Mouse (Mus musculus): ENCODE data around the gene Hoxd12.

Gene Hoxd12

GRCm38 (mm10) chr2:74692808-74693431 is 18.1 kb downstream of the Hoxd12 start:
- in situ Hi-C loops (cut with MboI, MseI) = loop anchor here in 1 of 2 experiments (10.0 kb wide), 1 partner anchor 622 kb away; no protein-coding TSS in a partner anchor

- in situ Hi-C loops (cut with MboI, MseI) = loop anchor here in 1 of 2 experiments (10.0 kb wide), 1 partner anchor 621 kb away; no protein-coding TSS in a partner anchor
These were observed 18.6 kb downstream of the Hoxd12 start for GRCm38 (mm10) chr2:74693432-74693827.

- in situ Hi-C loops (cut with MboI, MseI) = loop anchor here in 1 of 2 experiments (10.0 kb wide), 1 partner anchor 621 kb away; no protein-coding TSS in a partner anchor
These were observed 19.3 kb downstream of the Hoxd12 start for GRCm38 (mm10) chr2:74694066-74694465.

- in situ Hi-C loops (cut with MboI, MseI) = loop anchor here in 1 of 2 experiments (10.0 kb wide), 1 partner anchor 619 kb away; no protein-coding TSS in a partner anchor
These were observed 20.6 kb downstream of the Hoxd12 start for GRCm38 (mm10) chr2:74695383-74695782.

- in situ Hi-C loops (cut with MboI, MseI) = loop anchor here in 1 of 2 experiments (10.0 kb wide), 1 partner anchor 619 kb away; no protein-coding TSS in a partner anchor
These were observed 21.1 kb downstream of the Hoxd12 start for GRCm38 (mm10) chr2:74695813-74696430.

- in situ Hi-C loops (cut with MboI, MseI) = loop anchor here in 1 of 2 experiments (10.0 kb wide), 1 partner anchor 618 kb away; no protein-coding TSS in a partner anchor
These were observed 21.9 kb downstream of the Hoxd12 start for GRCm38 (mm10) chr2:74696442-74697335.

- in situ Hi-C loops (cut with MboI, MseI) = loop anchor here in 1 of 2 experiments (10.0 kb wide), 1 partner anchor 617 kb away; no protein-coding TSS in a partner anchor
These were observed 22.8 kb downstream of the Hoxd12 start, which contains the start of gene Hoxd9 for GRCm38 (mm10) chr2:74697567-74698121. TSS of gene Hoxd9 (plus strand) at chr2:74697727.

- in situ Hi-C loops (cut with MboI, MseI) = loop anchor here in 1 of 2 experiments (10.0 kb wide), 1 partner anchor 616 kb away; no protein-coding TSS in a partner anchor
These were observed 23.6 kb downstream of the Hoxd12 start for GRCm38 (mm10) chr2:74698201-74699052.

- in situ Hi-C loops (cut with MboI, MseI) = loop anchor here in 1 of 2 experiments (10.0 kb wide), 1 partner anchor 616 kb away; no protein-coding TSS in a partner anchor
These were observed 24.2 kb downstream of the Hoxd12 start for GRCm38 (mm10) chr2:74699053-74699430.

- in situ Hi-C loops (cut with MboI, MseI) = loop anchor here (5.0 to 10.0 kb wide), 3 partner anchors 367 to 615 kb away; no protein-coding TSS in a partner anchor
These were observed 25.1 kb downstream of the Hoxd12 start for GRCm38 (mm10) chr2:74699664-74700545.

- in situ Hi-C loops (cut with MboI, MseI) = loop anchor here in 1 of 2 experiments (5.0 kb wide), 2 partner anchors 367 to 442 kb away; no protein-coding TSS in a partner anchor
These were observed 25.8 kb downstream of the Hoxd12 start for GRCm38 (mm10) chr2:74700546-74701112.

GRCm38 (mm10) chr2:74701949-74702819 is 27.4 kb downstream of the Hoxd12 start:
- in situ Hi-C loops (cut with MboI, MseI) = loop anchor here in 1 of 2 experiments (5.0 kb wide), 2 partner anchors 365 to 440 kb away; no protein-coding TSS in a partner anchor

GRCm38 (mm10) chr2:74702820-74703219 is 28.0 kb downstream of the Hoxd12 start:
- in situ Hi-C loops (cut with MboI, MseI) = loop anchor here in 1 of 2 experiments (5.0 kb wide), 2 partner anchors 364 to 439 kb away; no protein-coding TSS in a partner anchor

GRCm38 (mm10) chr2:74703317-74703716 is 28.5 kb downstream of the Hoxd12 start:
- in situ Hi-C loops (cut with MboI, MseI) = loop anchor here in 1 of 2 experiments (5.0 kb wide), 2 partner anchors 364 to 439 kb away; no protein-coding TSS in a partner anchor

GRCm38 (mm10) chr2:74703720-74704392 is 29.0 kb downstream of the Hoxd12 start:
- in situ Hi-C loops (cut with MboI, MseI) = loop anchor here in 1 of 2 experiments (5.0 kb wide), 2 partner anchors 363 to 438 kb away; no protein-coding TSS in a partner anchor

GRCm38 (mm10) chr2:74704393-74704998 is 29.7 kb downstream of the Hoxd12 start, which contains the start of gene Hoxd8:
TSS of gene Hoxd8 (plus strand) at chr2:74704615.
- in situ Hi-C loops (cut with MboI, MseI) = loop anchor here in 1 of 2 experiments (5.0 kb wide), 2 partner anchors 363 to 438 kb away; no protein-coding TSS in a partner anchor

Data from T-helper 17 cell (primary cell).